Mouse (Mus musculus) cerebellum, postnatal 36 days (tissue): ENCODE data around the gene Gabrd.

ENCODE experiments used
- DNase-seq, 2 experiments: peaks; one replicate each; pipeline ENCODE4 v3.0.0; 2021 to 2022; ENCODE audit warnings: mixed read lengths in 2 of 2

The Gabrd gene

GRCm38 (mm10) chr4:155336284-155337050 is 61.4 kb downstream of the Gabrd start:
- DNase-seq = no peak
